Mouse (Mus musculus): Measurements from ENCODE around the gene Afdn. TPM values are rescaled to one million over a fixed set of nuclear protein-coding genes. Genes with fewer than 3 reads are reported as not detected.
"Not testable (repeated sequence)": the region's sequence is repeated elsewhere in the genome, so short reads cannot be mapped to it uniquely, and the experiment has no call there.

The Afdn gene
- polyA plus RNA-seq, 1 experiment from 2014 or later: 56.5 TPM

- peak overlapping the region; percentile 79; the same call in 1 of the 2 replicates for H3K9ac ChIP-seq
- H3K4me3 ChIP-seq: peak overlapping the region; percentile 89
- H3K4me2 ChIP-seq (replicated peaks): peak overlapping the region; percentile 100
Measured at GRCm38 (mm10) chr17:13758586-13758985, 1.8 kb upstream of the Afdn start.

GRCm38 (mm10) chr17:13759156-13759852, 1.0 kb upstream of the Afdn start:
- Histone ChIP-seq H3K4me3 (peak overlapping the region; percentile 89), H3K9me3 (no peaks in the 10 kb centered on the region), H3K4me1 (peaks cover 4% of the 10 kb centered on the region), H3K27me3 (no peaks in the 10 kb centered on the region), H3K9ac (peak overlapping the region; percentile 79), H3K36me3 (no peaks in the 10 kb centered on the region), H3K27ac (peak overlapping the region; percentile 65; the same call in 1 of the 2 replicates), H3K4me2 (replicated peaks) (peak overlapping the region; percentile 100)
- WGBS: 12% methylated on average over 13 of the region's 13 CpGs
- ATAC-seq (ENCODE audit: low FRiP score, low read depth): no peak

More at GRCm38 (mm10) chr17:13758586-13758985, 1.8 kb upstream of the Afdn start:
- no peak for ATAC-seq (ENCODE audit: low FRiP score, low read depth)
- no peaks in the 10 kb centered on the region for H3K27me3 ChIP-seq
- no peaks in the 10 kb centered on the region for H3K9me3 ChIP-seq
- no peak overlapping the region for H3K27ac ChIP-seq
- peaks cover 4% of the 10 kb centered on the region for H3K4me1 ChIP-seq
- WGBS: 85% methylated on average over 7 of the region's 7 CpGs
- no peaks in the 10 kb centered on the region for H3K36me3 ChIP-seq

GRCm38 (mm10) chr17:13760675-13761178, 388 bp downstream of the Afdn start:
- H3K27ac ChIP-seq: 0 out of 2 replicates have a peak overlapping the region, but pooled peaks have one; percentile 48
- no peaks in the 10 kb centered on the region for H3K27me3 ChIP-seq
- no peaks in the 10 kb centered on the region for H3K9me3 ChIP-seq
- H3K9ac ChIP-seq: peak overlapping the region; percentile 83
- H3K4me2 ChIP-seq (replicated peaks): peak overlapping the region; percentile 100
- under 1% methylated on average over 52 of the region's 72 CpGs for WGBS
- peak; percentile 18 for ATAC-seq (ENCODE audit: low FRiP score, low read depth)
- peak overlapping the region; percentile 89 for H3K4me3 ChIP-seq
- H3K4me1 ChIP-seq: peaks cover 4% of the 10 kb centered on the region
- H3K36me3 ChIP-seq: no peaks in the 10 kb centered on the region

GRCm38 (mm10) chr17:13761179-13761913, 1.0 kb downstream of the Afdn start, which contains the start of gene Tcte2:
Gene Tcte2 (minus strand): TSS chr17:13761825.
- H3K4me2 ChIP-seq (replicated peaks): peak within 1 kb of the TSS; percentile 100
- H3K4me3 ChIP-seq: peak within 1 kb of the TSS; percentile 89
- H3K4me1 ChIP-seq: peaks cover 4% of the 10 kb centered on the region
- H3K9ac ChIP-seq: peak within 1 kb of the TSS; percentile 83
- ATAC-seq (ENCODE audit: low FRiP score, low read depth): peak; percentile 6; the same call in 1 of the 2 replicates
- H3K36me3 ChIP-seq: no peaks in the 10 kb centered on the region
- WGBS: under 1% methylated on average over 73 of the region's 74 CpGs
- H3K27ac ChIP-seq: 0 out of 2 replicates have a peak within 1 kb of the TSS, but pooled peaks have one; percentile 48
- no peaks in the 10 kb centered on the region for H3K27me3 ChIP-seq
- H3K9me3 ChIP-seq: no peaks in the 10 kb centered on the region

- Histone ChIP-seq H3K27ac (no peak overlapping the region), H3K27me3 (no peaks in the 10 kb centered on the region), H3K4me1 (peaks cover 4% of the 10 kb centered on the region), H3K9me3 (no peaks in the 10 kb centered on the region), H3K9ac (no peak overlapping the region), H3K4me3 (no peak overlapping the region), H3K4me2 (replicated peaks) (no peak overlapping the region), H3K36me3 (no peaks in the 10 kb centered on the region)
- ATAC-seq (ENCODE audit: low FRiP score, low read depth): no peak
- 72% methylated on average over 1 of the region's 1 CpGs for WGBS
Measured at GRCm38 (mm10) chr17:13763819-13764218, 3.5 kb downstream of the Afdn start.

GRCm38 (mm10) chr17:13764911-13765310, 4.6 kb downstream of the Afdn start:
- not testable (repeated sequence) for H3K27ac ChIP-seq; H3K4me1 ChIP-seq; H3K4me3 ChIP-seq; H3K9ac ChIP-seq; ATAC-seq (ENCODE audit: low FRiP score, low read depth); H3K4me2 ChIP-seq (replicated peaks); H3K36me3 ChIP-seq; H3K9me3 ChIP-seq; H3K27me3 ChIP-seq
- WGBS: 82% methylated on average over 2 of the region's 2 CpGs

- no peak overlapping the region for H3K9ac ChIP-seq
- no peak overlapping the region for H3K4me3 ChIP-seq
- no peak for ATAC-seq (ENCODE audit: low FRiP score, low read depth)
- no peak overlapping the region for H3K4me2 ChIP-seq (replicated peaks)
- no peak overlapping the region for H3K27ac ChIP-seq
- H3K4me1 ChIP-seq: no peaks in the 10 kb centered on the region
- 96% methylated on average over 1 of the region's 1 CpGs for WGBS
- H3K36me3 ChIP-seq: no peaks in the 10 kb centered on the region
- 0 out of 2 replicates have a peak, but pooled peaks cover 3% of the 10 kb centered on the region for H3K9me3 ChIP-seq
- H3K27me3 ChIP-seq: no peaks in the 10 kb centered on the region
Measured at GRCm38 (mm10) chr17:13768531-13768930, 8.2 kb downstream of the Afdn start.

- H3K27me3 ChIP-seq: no peaks in the 10 kb centered on the region
- no peak overlapping the region for H3K4me3 ChIP-seq
- 95% methylated on average over 3 of the region's 3 CpGs for WGBS
- no peaks in the 10 kb centered on the region for H3K36me3 ChIP-seq
- H3K4me1 ChIP-seq: no peaks in the 10 kb centered on the region
- 0 out of 2 replicates have a peak, but pooled peaks cover 3% of the 10 kb centered on the region for H3K9me3 ChIP-seq
- no peak for ATAC-seq (ENCODE audit: low FRiP score, low read depth)
- no peak overlapping the region for H3K9ac ChIP-seq
- H3K27ac ChIP-seq: no peak overlapping the region
- no peak overlapping the region for H3K4me2 ChIP-seq (replicated peaks)
Measured at GRCm38 (mm10) chr17:13769256-13769655, 8.9 kb downstream of the Afdn start.

- no peaks in the 10 kb centered on the region for H3K36me3 ChIP-seq
- no peak overlapping the region for H3K4me3 ChIP-seq
- no peak overlapping the region for H3K4me2 ChIP-seq (replicated peaks)
- H3K4me1 ChIP-seq: no peaks in the 10 kb centered on the region
- no peak for ATAC-seq (ENCODE audit: low FRiP score, low read depth)
- WGBS: 83% methylated on average over 2 of the region's 2 CpGs
- no peak overlapping the region for H3K27ac ChIP-seq
- H3K9me3 ChIP-seq: peaks cover 6% of the 10 kb centered on the region
- H3K9ac ChIP-seq: no peak overlapping the region
- no peaks in the 10 kb centered on the region for H3K27me3 ChIP-seq
Measured at GRCm38 (mm10) chr17:13777676-13778075, 17.3 kb downstream of the Afdn start.

- Histone ChIP-seq H3K4me2 (replicated peaks) (no peak overlapping the region), H3K4me3 (no peak overlapping the region), H3K4me1 (no peaks in the 10 kb centered on the region), H3K36me3 (no peaks in the 10 kb centered on the region), H3K9me3 (peaks cover 6% of the 10 kb centered on the region), H3K27ac (no peak overlapping the region), H3K27me3 (no peaks in the 10 kb centered on the region), H3K9ac (no peak overlapping the region)
- no peak for ATAC-seq (ENCODE audit: low FRiP score, low read depth)
- 68% methylated on average over 1 of the region's 1 CpGs for WGBS
Measured at GRCm38 (mm10) chr17:13778865-13779264, 18.5 kb downstream of the Afdn start.

- no peaks in the 10 kb centered on the region for H3K4me1 ChIP-seq
- H3K4me3 ChIP-seq: no peak overlapping the region
- no peaks in the 10 kb centered on the region for H3K36me3 ChIP-seq
- H3K9ac ChIP-seq: no peak overlapping the region
- H3K27ac ChIP-seq: no peak overlapping the region
- no peak overlapping the region for H3K4me2 ChIP-seq (replicated peaks)
- no peaks in the 10 kb centered on the region for H3K27me3 ChIP-seq
- ATAC-seq (ENCODE audit: low FRiP score, low read depth): no peak
- peaks cover 6% of the 10 kb centered on the region for H3K9me3 ChIP-seq
- 92% methylated on average over 5 of the region's 5 CpGs for WGBS
Measured at GRCm38 (mm10) chr17:13781948-13782347, 21.6 kb downstream of the Afdn start.

- 68% methylated on average over 1 of the region's 1 CpGs for WGBS
- Histone ChIP-seq H3K4me1 (no peaks in the 10 kb centered on the region), H3K4me3 (no peak overlapping the region), H3K9me3 (peaks cover 4% of the 10 kb centered on the region), H3K36me3 (no peaks in the 10 kb centered on the region), H3K9ac (no peak overlapping the region), H3K27ac (no peak overlapping the region), H3K27me3 (no peaks in the 10 kb centered on the region), H3K4me2 (replicated peaks) (no peak overlapping the region)
- no peak for ATAC-seq (ENCODE audit: low FRiP score, low read depth)
Measured at GRCm38 (mm10) chr17:13783469-13783868, 23.1 kb downstream of the Afdn start.
